Mouse (Mus musculus): ENCODE measurements around the gene Urgcp. TPM values are rescaled to one million over a fixed set of nuclear protein-coding genes. Genes with fewer than 3 reads are reported as not detected.

Urgcp gene
- polyA plus RNA-seq, 1 experiment from 2014 or later, result 22.5 TPM

- no peak within 1 kb of the TSS for H3K4me3 ChIP-seq (ENCODE audit: low read depth, low read length)
- H3K27me3 ChIP-seq (replicated peaks; ENCODE audit: control insufficient read depth, insufficient read depth, low read length), result no peaks in the 10 kb centered on the region
- H3K27ac ChIP-seq (replicated peaks; ENCODE audit: low read depth, low read length), result no peak within 1 kb of the TSS
- no peaks in the 10 kb centered on the region for H3K4me1 ChIP-seq (ENCODE audit: control insufficient read depth, insufficient read depth, low read length)
- 84% methylated on average over 12 of the region's 14 CpGs for WGBS
- H3K36me3 ChIP-seq (ENCODE audit: control insufficient read depth, insufficient read depth, low read length), result peaks cover 61% of the 10 kb centered on the region
- no peaks in the 10 kb centered on the region for H3K9me3 ChIP-seq (ENCODE audit: control insufficient read depth, low read length)
- no peak within 1 kb of the TSS for H3K4me2 ChIP-seq (ENCODE audit: low read depth, low read length)
- ATAC-seq (ENCODE audit: low read depth), result no peak
- H3K9ac ChIP-seq (ENCODE audit: low read depth, low read length), result no peak within 1 kb of the TSS
- DNase-seq (ENCODE audit: low spot score), result no peak
Measured at GRCm38 (mm10) chr11:5715630-5716105, 46.5 kb downstream of the Urgcp start, which contains the start of gene Mrps24. Gene Mrps24, minus strand, starts transcription at chr11:5715680.

GRCm38 (mm10) chr11:5715179-5715578 is 47.0 kb downstream of the Urgcp start:
- Histone ChIP-seq H3K27ac (replicated peaks; ENCODE audit: low read depth, low read length) (no peak overlapping the region), H3K4me1 (ENCODE audit: control insufficient read depth, insufficient read depth, low read length) (no peaks in the 10 kb centered on the region), H3K27me3 (replicated peaks; ENCODE audit: control insufficient read depth, insufficient read depth, low read length) (no peaks in the 10 kb centered on the region), H3K36me3 (ENCODE audit: control insufficient read depth, insufficient read depth, low read length) (peaks cover 61% of the 10 kb centered on the region), H3K9me3 (ENCODE audit: control insufficient read depth, low read length) (no peaks in the 10 kb centered on the region), H3K4me3 (ENCODE audit: low read depth, low read length) (no peak overlapping the region), H3K4me2 (ENCODE audit: low read depth, low read length) (no peak overlapping the region), H3K9ac (ENCODE audit: low read depth, low read length) (no peak overlapping the region)
- DNase-seq (ENCODE audit: low spot score), result no peak
- WGBS, result 90% methylated on average over 9 of the region's 9 CpGs
- ATAC-seq (ENCODE audit: low read depth), result no peak

- H3K4me1 ChIP-seq (ENCODE audit: control insufficient read depth, insufficient read depth, low read length), result peaks cover 12% of the 10 kb centered on the region
- peaks cover 19% of the 10 kb centered on the region for H3K36me3 ChIP-seq (ENCODE audit: control insufficient read depth, insufficient read depth, low read length)
- H3K4me3 ChIP-seq (ENCODE audit: low read depth, low read length), result peak overlapping the region; percentile 72
- peak overlapping the region; percentile 81 for H3K4me2 ChIP-seq (ENCODE audit: low read depth, low read length)
- WGBS, result 27% methylated on average over 33 of the region's 50 CpGs
- peak; percentile 94 for DNase-seq (ENCODE audit: low spot score)
- peak overlapping the region; percentile 93 for H3K9ac ChIP-seq (ENCODE audit: low read depth, low read length)
- H3K27ac ChIP-seq (replicated peaks; ENCODE audit: low read depth, low read length), result 0 out of 2 replicates have a peak overlapping the region, but pooled peaks have one; percentile 18
- peak; percentile 96 for ATAC-seq (ENCODE audit: low read depth)
- no peaks in the 10 kb centered on the region for H3K27me3 ChIP-seq (replicated peaks; ENCODE audit: control insufficient read depth, insufficient read depth, low read length)
- no peaks in the 10 kb centered on the region for H3K9me3 ChIP-seq (ENCODE audit: control insufficient read depth, low read length)
Measured at GRCm38 (mm10) chr11:5707530-5708353, 54.4 kb downstream of the Urgcp start.

- H3K27me3 ChIP-seq (replicated peaks; ENCODE audit: control insufficient read depth, insufficient read depth, low read length), result no peaks in the 10 kb centered on the region
- H3K36me3 ChIP-seq (ENCODE audit: control insufficient read depth, insufficient read depth, low read length), result peaks cover 21% of the 10 kb centered on the region
- H3K27ac ChIP-seq (replicated peaks; ENCODE audit: low read depth, low read length), result 0 out of 2 replicates have a peak overlapping the region, but pooled peaks have one; percentile 18
- peak overlapping the region; percentile 72 for H3K4me3 ChIP-seq (ENCODE audit: low read depth, low read length)
- H3K4me2 ChIP-seq (ENCODE audit: low read depth, low read length), result peak overlapping the region; percentile 81
- H3K9me3 ChIP-seq (ENCODE audit: control insufficient read depth, low read length), result no peaks in the 10 kb centered on the region
- peaks cover 12% of the 10 kb centered on the region for H3K4me1 ChIP-seq (ENCODE audit: control insufficient read depth, insufficient read depth, low read length)
- WGBS, result 1% methylated on average over 26 of the region's 43 CpGs
- peak overlapping the region; percentile 93 for H3K9ac ChIP-seq (ENCODE audit: low read depth, low read length)
- ATAC-seq (ENCODE audit: low read depth), result peak; percentile 79
- DNase-seq (ENCODE audit: low spot score), result peak; percentile 29
Measured at GRCm38 (mm10) chr11:5706874-5707529, 55.2 kb downstream of the Urgcp start.

GRCm38 (mm10) chr11:5705972-5706371 is 56.2 kb downstream of the Urgcp start:
- 90% methylated on average over 9 of the region's 9 CpGs for WGBS
- DNase-seq (ENCODE audit: low spot score), result no peak

GRCm38 (mm10) chr11:5703341-5703740 is 58.8 kb downstream of the Urgcp start:
- Histone ChIP-seq H3K27ac (replicated peaks; ENCODE audit: low read depth, low read length) (no peak overlapping the region), H3K9ac (ENCODE audit: low read depth, low read length) (no peak overlapping the region), H3K27me3 (replicated peaks; ENCODE audit: control insufficient read depth, insufficient read depth, low read length) (no peaks in the 10 kb centered on the region), H3K4me1 (ENCODE audit: control insufficient read depth, insufficient read depth, low read length) (peaks cover 12% of the 10 kb centered on the region), H3K4me3 (ENCODE audit: low read depth, low read length) (no peak overlapping the region), H3K9me3 (ENCODE audit: control insufficient read depth, low read length) (no peaks in the 10 kb centered on the region), H3K36me3 (ENCODE audit: control insufficient read depth, insufficient read depth, low read length) (peaks cover 21% of the 10 kb centered on the region), H3K4me2 (ENCODE audit: low read depth, low read length) (no peak overlapping the region)
- no peak for DNase-seq (ENCODE audit: low spot score)
- WGBS, result 89% methylated on average over 1 of the region's 1 CpGs
- no peak for ATAC-seq (ENCODE audit: low read depth)

More at GRCm38 (mm10) chr11:5705972-5706371, 56.2 kb downstream of the Urgcp start:
- Histone ChIP-seq H3K27me3 (replicated peaks; ENCODE audit: control insufficient read depth, insufficient read depth, low read length) (no peaks in the 10 kb centered on the region), H3K4me2 (ENCODE audit: low read depth, low read length) (peak overlapping the region; percentile 81), H3K9me3 (ENCODE audit: control insufficient read depth, low read length) (no peaks in the 10 kb centered on the region), H3K36me3 (ENCODE audit: control insufficient read depth, insufficient read depth, low read length) (peaks cover 21% of the 10 kb centered on the region), H3K4me3 (ENCODE audit: low read depth, low read length) (peak overlapping the region; percentile 72; the same call in 1 of the 2 replicates), H3K27ac (replicated peaks; ENCODE audit: low read depth, low read length) (no peak overlapping the region), H3K9ac (ENCODE audit: low read depth, low read length) (0 out of 2 replicates have a peak overlapping the region, but pooled peaks have one; percentile 93), H3K4me1 (ENCODE audit: control insufficient read depth, insufficient read depth, low read length) (peaks cover 12% of the 10 kb centered on the region)
- ATAC-seq (ENCODE audit: low read depth), result no peak

GRCm38 (mm10) chr11:5702957-5703332 is 59.2 kb downstream of the Urgcp start:
- Histone ChIP-seq H3K36me3 (ENCODE audit: control insufficient read depth, insufficient read depth, low read length) (peaks cover 21% of the 10 kb centered on the region), H3K9ac (ENCODE audit: low read depth, low read length) (no peak overlapping the region), H3K27ac (replicated peaks; ENCODE audit: low read depth, low read length) (no peak overlapping the region), H3K4me3 (ENCODE audit: low read depth, low read length) (no peak overlapping the region), H3K4me2 (ENCODE audit: low read depth, low read length) (no peak overlapping the region), H3K9me3 (ENCODE audit: control insufficient read depth, low read length) (no peaks in the 10 kb centered on the region), H3K4me1 (ENCODE audit: control insufficient read depth, insufficient read depth, low read length) (peaks cover 12% of the 10 kb centered on the region), H3K27me3 (replicated peaks; ENCODE audit: control insufficient read depth, insufficient read depth, low read length) (no peaks in the 10 kb centered on the region)
- DNase-seq (ENCODE audit: low spot score) (no peak), ATAC-seq (ENCODE audit: low read depth) (no peak)
- WGBS, result 93% methylated on average over 6 of the region's 6 CpGs

GRCm38 (mm10) chr11:5702271-5702956 is 59.8 kb downstream of the Urgcp start:
- DNase-seq (ENCODE audit: low spot score) (no peak), ATAC-seq (ENCODE audit: low read depth) (no peak)
- no peaks in the 10 kb centered on the region for H3K27me3 ChIP-seq (replicated peaks; ENCODE audit: control insufficient read depth, insufficient read depth, low read length)
- 76% methylated on average over 5 of the region's 5 CpGs for WGBS
- H3K27ac ChIP-seq (replicated peaks; ENCODE audit: low read depth, low read length), result no peak overlapping the region
- no peaks in the 10 kb centered on the region for H3K9me3 ChIP-seq (ENCODE audit: control insufficient read depth, low read length)
- peaks cover 12% of the 10 kb centered on the region for H3K4me1 ChIP-seq (ENCODE audit: control insufficient read depth, insufficient read depth, low read length)
- H3K4me2 ChIP-seq (ENCODE audit: low read depth, low read length), result no peak overlapping the region
- no peak overlapping the region for H3K9ac ChIP-seq (ENCODE audit: low read depth, low read length)
- H3K36me3 ChIP-seq (ENCODE audit: control insufficient read depth, insufficient read depth, low read length), result peaks cover 21% of the 10 kb centered on the region
- H3K4me3 ChIP-seq (ENCODE audit: low read depth, low read length), result no peak overlapping the region
